Mouse (Mus musculus): Measurements from ENCODE around the gene Gnl1. TPM values are rescaled to one million over a fixed set of nuclear protein-coding genes. Genes with fewer than 3 reads are reported as not detected.

The Gnl1 gene
- 10 to 100 TPM; 63.8 to 71.6 TPM for total RNA-seq (2023)

GRCm38 (mm10) chr17:35979401-35980362, at the start of gene Gnl1, which contains the start of gene Prr3:
Gene Gnl1, plus strand, starts transcription at chr17:35979851.
Gene Prr3, minus strand, starts transcription at chr17:35980236.

GRCm38 (mm10) chr17:35969418-35970389, 9.9 kb upstream of the Gnl1 start, which contains the start of gene Abcf1:
Gene Abcf1, minus strand, starts transcription at chr17:35969761.

GRCm38 (mm10) chr17:36020191-36021073, 40.8 kb downstream of the Gnl1 start, which contains the start of gene H2-T24:
Gene H2-T24, minus strand, starts transcription at chr17:36020560.

DNA sequence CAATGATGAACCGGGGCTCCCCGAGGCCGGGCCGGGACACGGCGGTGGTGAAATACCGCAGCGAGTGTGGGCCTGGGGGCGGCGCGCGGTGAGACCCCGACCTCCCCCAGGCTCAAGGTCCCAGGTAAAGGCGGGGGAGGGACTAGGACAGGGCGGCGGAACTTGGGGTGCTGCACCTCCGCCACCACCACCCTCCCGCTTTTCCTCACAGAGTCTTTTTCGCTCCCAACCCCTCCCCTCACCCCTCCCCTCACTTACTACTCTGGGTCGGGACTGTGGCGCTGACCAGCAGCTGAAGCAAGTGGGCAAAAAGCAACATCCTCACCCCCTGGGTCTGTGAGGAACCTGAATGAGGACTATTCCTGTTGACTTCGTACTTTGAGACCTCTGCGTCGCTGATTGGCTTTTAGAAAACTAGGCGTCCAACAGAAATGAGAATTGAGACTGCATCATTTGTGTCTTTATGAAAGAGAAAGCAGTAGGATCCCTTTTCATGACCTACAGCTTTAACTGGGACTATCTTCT, 52.8 kb downstream of the Gnl1 start, which contains the start of gene H2-T23:
Gene H2-T23 (minus strand): TSS at position 505 of the 525 bp plus-strand sequence.

Other genes with a start within 250 kb of the Gnl1 start
- 10 to 100 TPM; 48.1 to 53.2 TPM for gene Ier3, start 158.2 kb upstream of the Gnl1 start, total RNA-seq (2023)
- 10 to 100 TPM; 49.4 to 58.8 TPM for gene Flot1, start 156.6 kb upstream of the Gnl1 start, total RNA-seq (2023)
- 100 to 1,000 TPM; 163 to 175 TPM for gene Tubb5, start 141.5 kb upstream of the Gnl1 start, total RNA-seq (2023)
- 10 to 100 TPM; 37.7 to 38.5 TPM for gene Mdc1, start 138.3 kb upstream of the Gnl1 start, total RNA-seq (2023)
- 10 to 100 TPM; 37.1 to 37.2 TPM for gene Nrm, start 118.5 kb upstream of the Gnl1 start, total RNA-seq (2023)
- gene Ppp1r18, start 114.3 kb upstream of the Gnl1 start, total RNA-seq (2023): 100 to 1,000 TPM; 219 TPM
- 10 to 100 TPM; 76.0 to 84.5 TPM for gene Dhx16, start 100.0 kb upstream of the Gnl1 start, total RNA-seq (2023)
- gene 2310061I04Rik, start 82.4 kb upstream of the Gnl1 start, total RNA-seq (2023): 10 to 100 TPM; 13.3 to 21.1 TPM
- gene Atat1, start 69.8 kb upstream of the Gnl1 start, total RNA-seq (2023): 10 to 100 TPM; 19.6 to 29.1 TPM
- gene Mrps18b, start 63.5 kb upstream of the Gnl1 start, total RNA-seq (2023): 10 to 100 TPM; 35.6 to 39.0 TPM
- 100 to 1,000 TPM; 137 to 142 TPM for gene Ppp1r10, start 63.4 kb upstream of the Gnl1 start, total RNA-seq (2023)
- gene Abcf1, start 10.1 kb upstream of the Gnl1 start, total RNA-seq (2023): 100 to 1,000 TPM; 141 to 162 TPM
- gene Prr3, start 385 bp downstream of the Gnl1 start, total RNA-seq (2023): 10 to 100 TPM; 83.9 to 100.0 TPM
- gene H2-T24, start 40.7 kb downstream of the Gnl1 start, total RNA-seq (2023): 10 to 100 TPM; 45.7 to 54.4 TPM
- gene H2-T23, start 53.0 kb downstream of the Gnl1 start, total RNA-seq (2023): 100 to 1,000 TPM; 278 to 280 TPM
- 10 to 100 TPM; 51.9 to 64.4 TPM for gene H2-T22, start 62.9 kb downstream of the Gnl1 start, total RNA-seq (2023)
- gene Gm6034, start 63.1 kb downstream of the Gnl1 start, total RNA-seq (2023): not detected
- gene Gm11127, start 78.5 kb downstream of the Gnl1 start, total RNA-seq (2023): 10 to 100 TPM; 66.2 to 67.1 TPM
- 1 to 10 TPM; 2.0 to 2.6 TPM for gene Gm19684, start 141.8 kb downstream of the Gnl1 start, total RNA-seq (2023)
- 10 to 100 TPM; 10.6 to 10.8 TPM for gene Gm7030, start 149.6 kb downstream of the Gnl1 start, total RNA-seq (2023)
- gene Gm8909, start 188.7 kb downstream of the Gnl1 start, total RNA-seq (2023): not detected
- gene H2-T3, start 210.4 kb downstream of the Gnl1 start, total RNA-seq (2023): not detected